Mouse (Mus musculus) hindbrain, embryonic 10.5 days (tissue): ENCODE results near the gene Eml1. TPM values are rescaled to one million over a fixed set of nuclear protein-coding genes. Genes with fewer than 3 reads are reported as not detected.

ENCODE experiments used
- DNase-seq: peaks from one replicate; pipeline ENCODE4 v3.0.0-alpha.2; 2017; ENCODE audit warnings: low spot score
- H3K27ac ChIP-seq: fragments of 300-500 bp; sonication (generic); 2 replicates; pipeline ENCODE4 v1.5.1; 2016; ENCODE audit warnings: mild to moderate bottlenecking, moderate library complexity
- H3K27me3 ChIP-seq: fragments of 300-500 bp; sonication (generic); 2 replicates; pipeline ENCODE4 v1.6.1; 2016; ENCODE audit warnings: mild to moderate bottlenecking; ENCODE audit not compliant: poor library complexity, insufficient read depth, severe bottlenecking
- H3K36me3 ChIP-seq: fragments of 300-500 bp; sonication (generic); 2 replicates; pipeline ENCODE4 v1.6.1; 2016; ENCODE audit warnings: mild to moderate bottlenecking, moderate library complexity
- H3K4me1 ChIP-seq: fragments of 300-500 bp; sonication (generic); replicated peaks from 2 replicates; pipeline ENCODE4 v1.6.1; 2016; ENCODE audit warnings: mild to moderate bottlenecking
- H3K4me3 ChIP-seq: fragments of 300-500 bp; sonication (generic); 2 replicates; pipeline ENCODE4 v1.5.1; 2016; ENCODE audit warnings: mild to moderate bottlenecking, moderate library complexity
- H3K9me3 ChIP-seq: fragments of 300-500 bp; sonication (generic); 2 replicates; pipeline ENCODE4 v1.6.1; 2016; ENCODE audit warnings: mild to moderate bottlenecking, moderate library complexity
- WGBS: fragments of 180-500 bp; shearing (Covaris S2); methylation state at CpG from one replicate; pipeline ENCODE4 v1.1.7; 2016; 5-methylcytosine and 5-hydroxymethylcytosine counted together
- polyA plus RNA-seq: library from polyadenylated mRNA; unstranded; fragments of >200 nt; fragmentation: Nextera tagmentation; extraction: Ambion mirVana; gene quantifications from 2 replicates; pipeline ENCODE4 v1.2.1, GENCODE M21; 2016

Eml1 gene
- polyA plus RNA-seq, 1 experiment from 2014 or later = 104 TPM

GRCm38 (mm10) chr12:108547251-108547875, 176.6 kb downstream of the Eml1 start:
- no peak for DNase-seq
- WGBS = 73% methylated on average over 15 of the region's 15 CpGs
- Histone ChIP-seq H3K4me1 (peaks cover 32% of the 10 kb centered on the region), H3K9me3 (0 out of 2 replicates have a peak, but pooled peaks cover 14% of the 10 kb centered on the region), H3K4me3 (no peak overlapping the region), H3K36me3 (no peaks in the 10 kb centered on the region), H3K27me3 (no peaks in the 10 kb centered on the region), H3K27ac (peak overlapping the region; percentile 84)

- 80% methylated on average over 7 of the region's 7 CpGs for WGBS
- Histone ChIP-seq H3K36me3 (no peaks in the 10 kb centered on the region), H3K9me3 (0 out of 2 replicates have a peak, but pooled peaks cover 14% of the 10 kb centered on the region), H3K27me3 (no peaks in the 10 kb centered on the region; the same call in 1 of the 2 replicates), H3K4me3 (no peak overlapping the region), H3K27ac (no peak overlapping the region), H3K4me1 (peaks cover 52% of the 10 kb centered on the region)
- no peak for DNase-seq
Measured at GRCm38 (mm10) chr12:108551731-108552130, 181.0 kb downstream of the Eml1 start.

- Histone ChIP-seq H3K4me1 (peaks cover 53% of the 10 kb centered on the region), H3K4me3 (no peak overlapping the region), H3K36me3 (no peaks in the 10 kb centered on the region), H3K9me3 (0 out of 2 replicates have a peak, but pooled peaks cover 6% of the 10 kb centered on the region), H3K27ac (peak overlapping the region; percentile 4; the same call in 1 of the 2 replicates), H3K27me3 (no peaks in the 10 kb centered on the region; the same call in 1 of the 2 replicates)
- WGBS = 46% methylated on average over 6 of the region's 6 CpGs
- DNase-seq = no peak
Measured at GRCm38 (mm10) chr12:108553079-108553478, 182.3 kb downstream of the Eml1 start.

GRCm38 (mm10) chr12:108554120-108554841, 183.5 kb downstream of the Eml1 start, which contains the start of gene Evl:
Evl (plus strand) TSS chr12:108554720.
- Histone ChIP-seq H3K4me3 (peak within 1 kb of the TSS; percentile 97), H3K27me3 (no peaks in the 10 kb centered on the region; the same call in 1 of the 2 replicates), H3K36me3 (no peaks in the 10 kb centered on the region), H3K9me3 (no peaks in the 10 kb centered on the region), H3K27ac (peak within 1 kb of the TSS; percentile 98), H3K4me1 (peaks cover 62% of the 10 kb centered on the region)
- peak; percentile 99 for DNase-seq
- 1% methylated on average over 47 of the region's 50 CpGs for WGBS

GRCm38 (mm10) chr12:108554861-108555556, 184.3 kb downstream of the Eml1 start:
- H3K4me3 ChIP-seq = peak overlapping the region; percentile 97
- no peaks in the 10 kb centered on the region; the same call in 1 of the 2 replicates for H3K27me3 ChIP-seq
- H3K27ac ChIP-seq = peak overlapping the region; percentile 98
- no peaks in the 10 kb centered on the region for H3K9me3 ChIP-seq
- WGBS = 1% methylated on average over 100 of the region's 100 CpGs
- no peaks in the 10 kb centered on the region for H3K36me3 ChIP-seq
- H3K4me1 ChIP-seq = peaks cover 65% of the 10 kb centered on the region
- peak; percentile 63 for DNase-seq

GRCm38 (mm10) chr12:108558194-108558593, 187.4 kb downstream of the Eml1 start:
- H3K27ac ChIP-seq = no peak overlapping the region
- H3K27me3 ChIP-seq = peaks cover 9% of the 10 kb centered on the region; the same call in 1 of the 2 replicates
- no peak for DNase-seq
- peaks cover 49% of the 10 kb centered on the region for H3K4me1 ChIP-seq
- H3K4me3 ChIP-seq = no peak overlapping the region
- peaks cover 7% of the 10 kb centered on the region for H3K36me3 ChIP-seq
- H3K9me3 ChIP-seq = no peaks in the 10 kb centered on the region

- Histone ChIP-seq H3K27ac (no peak overlapping the region), H3K27me3 (0 out of 2 replicates have a peak, but pooled peaks cover 12% of the 10 kb centered on the region), H3K4me3 (no peak overlapping the region), H3K9me3 (no peaks in the 10 kb centered on the region), H3K36me3 (peaks cover 10% of the 10 kb centered on the region), H3K4me1 (peaks cover 29% of the 10 kb centered on the region)
- DNase-seq = no peak
- 77% methylated on average over 3 of the region's 3 CpGs for WGBS
Measured at GRCm38 (mm10) chr12:108563238-108563637, 192.5 kb downstream of the Eml1 start.

- H3K27me3 ChIP-seq = 0 out of 2 replicates have a peak, but pooled peaks cover 12% of the 10 kb centered on the region
- peak overlapping the region; percentile 64; the same call in 1 of the 2 replicates for H3K27ac ChIP-seq
- H3K4me3 ChIP-seq = peak overlapping the region; percentile 16; the same call in 1 of the 2 replicates
- no peaks in the 10 kb centered on the region for H3K9me3 ChIP-seq
- DNase-seq = peak; percentile 51
- H3K36me3 ChIP-seq = peaks cover 10% of the 10 kb centered on the region
- WGBS = 34% methylated on average over 12 of the region's 12 CpGs
- peaks cover 19% of the 10 kb centered on the region for H3K4me1 ChIP-seq
Measured at GRCm38 (mm10) chr12:108564910-108565506, 194.3 kb downstream of the Eml1 start.

- Histone ChIP-seq H3K9me3 (peaks cover 3% of the 10 kb centered on the region; the same call in 1 of the 2 replicates), H3K4me1 (no peaks in the 10 kb centered on the region), H3K36me3 (peaks cover 70% of the 10 kb centered on the region), H3K27me3 (no peaks in the 10 kb centered on the region), H3K27ac (no peak overlapping the region), H3K4me3 (no peak overlapping the region)
- DNase-seq = no peak
- WGBS = 89% methylated on average over 7 of the region's 7 CpGs
Measured at GRCm38 (mm10) chr12:108579156-108579871, 208.6 kb downstream of the Eml1 start.

GRCm38 (mm10) chr12:108583775-108584174, 213.0 kb downstream of the Eml1 start:
- no peaks in the 10 kb centered on the region for H3K27me3 ChIP-seq
- no peak for DNase-seq
- H3K36me3 ChIP-seq = peaks cover 67% of the 10 kb centered on the region
- no peaks in the 10 kb centered on the region for H3K4me1 ChIP-seq
- H3K9me3 ChIP-seq = no peaks in the 10 kb centered on the region
- 96% methylated on average over 1 of the region's 1 CpGs for WGBS
- no peak overlapping the region for H3K27ac ChIP-seq
- H3K4me3 ChIP-seq = no peak overlapping the region
